Mouse (Mus musculus) T-helper 17 cell (primary cell): ENCODE results near the gene Dio1.

ENCODE experiments used
- in situ Hi-C, 2 experiments: fragments of 300-600 bp; cut with MboI, MseI; formaldehyde crosslinking; loops; 1 replicate in 1 of 2; 2 replicates in 1 of 2; pipeline ENCODE4 v1.15.1; 2025; ENCODE audit warnings: high pct_unique_total_duplicates in 2 of 2

The Dio1 gene

DNA sequence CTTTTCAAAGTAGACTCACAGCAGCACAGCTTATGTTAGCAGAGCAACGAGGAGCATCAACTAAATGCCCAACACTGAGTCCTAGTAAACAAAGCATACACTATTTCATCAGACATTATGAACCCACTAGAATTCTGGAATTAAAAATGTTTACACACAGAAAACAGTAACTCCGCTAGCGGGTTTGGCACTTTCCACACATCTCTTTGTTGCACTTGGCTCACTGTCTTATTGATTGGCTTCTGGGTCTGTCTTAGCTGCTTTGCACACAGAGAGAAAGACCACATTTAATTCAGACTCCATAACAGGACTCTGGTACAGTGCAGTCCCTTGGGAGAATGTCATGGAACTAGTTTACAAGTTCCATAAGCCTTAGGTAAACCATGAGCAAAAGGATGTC lies 58.9 kb downstream of the Dio1 start:
- in situ Hi-C loops: no loop called here

DNA sequence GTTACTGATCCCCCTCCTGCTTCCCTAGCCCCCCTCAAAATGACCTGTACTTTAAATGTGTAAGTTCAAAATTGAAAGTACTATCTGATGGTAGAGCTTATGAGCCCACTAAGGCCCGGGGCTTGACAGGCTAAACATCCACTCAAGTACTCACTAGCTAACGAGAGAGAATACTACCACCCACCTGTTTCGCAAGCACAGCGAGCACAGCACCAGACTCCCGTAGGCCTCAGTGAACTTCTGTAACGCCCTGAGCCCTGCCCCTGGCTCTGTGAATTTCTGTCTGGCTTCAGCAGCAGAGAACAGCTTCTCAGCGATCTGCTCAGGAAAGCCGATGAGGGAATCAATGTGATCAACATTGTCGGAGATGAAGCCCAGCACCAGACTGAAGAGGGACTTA lies 59.9 kb downstream of the Dio1 start:
- in situ Hi-C loops: no loop called here

DNA sequence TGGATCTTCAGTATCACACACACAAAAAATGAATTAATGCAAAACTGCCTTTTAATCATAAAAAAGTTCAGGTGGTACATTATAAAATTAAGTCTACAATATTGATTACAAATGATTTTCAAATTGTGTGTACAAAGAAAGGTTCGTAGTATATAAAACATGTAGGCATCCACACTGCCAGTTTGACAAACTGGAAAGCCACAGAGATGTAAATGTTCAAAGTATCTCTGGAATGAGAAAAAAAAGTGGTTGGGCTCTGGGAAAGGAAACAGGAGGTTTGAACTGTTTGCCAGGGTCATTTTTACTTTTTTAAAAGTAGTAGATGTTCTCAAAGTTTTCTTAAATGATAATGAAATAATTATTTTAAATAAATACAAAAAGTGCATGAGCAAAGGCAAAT lies 60.9 kb downstream of the Dio1 start:
- in situ Hi-C loops: no loop called here

DNA sequence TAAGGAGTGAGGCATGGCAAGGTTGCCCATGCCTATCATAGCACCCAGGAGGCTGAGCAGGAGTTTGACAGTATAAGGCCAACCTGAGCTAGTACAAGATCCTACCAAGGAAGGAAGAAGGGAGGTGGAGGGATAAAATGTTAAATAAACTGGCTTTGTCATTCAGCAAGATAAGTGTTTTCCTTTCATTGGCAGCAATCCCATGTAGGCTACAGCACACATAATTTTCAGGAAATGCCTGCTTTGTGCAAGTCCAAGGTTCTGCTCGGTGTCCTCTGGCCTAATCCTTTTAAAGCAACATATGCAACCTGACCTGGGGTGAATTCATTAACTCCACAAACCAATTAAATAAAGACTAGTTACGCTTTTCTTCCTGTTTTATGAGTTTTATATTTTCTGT lies 61.6 kb downstream of the Dio1 start:
- in situ Hi-C loops: no loop called here

DNA sequence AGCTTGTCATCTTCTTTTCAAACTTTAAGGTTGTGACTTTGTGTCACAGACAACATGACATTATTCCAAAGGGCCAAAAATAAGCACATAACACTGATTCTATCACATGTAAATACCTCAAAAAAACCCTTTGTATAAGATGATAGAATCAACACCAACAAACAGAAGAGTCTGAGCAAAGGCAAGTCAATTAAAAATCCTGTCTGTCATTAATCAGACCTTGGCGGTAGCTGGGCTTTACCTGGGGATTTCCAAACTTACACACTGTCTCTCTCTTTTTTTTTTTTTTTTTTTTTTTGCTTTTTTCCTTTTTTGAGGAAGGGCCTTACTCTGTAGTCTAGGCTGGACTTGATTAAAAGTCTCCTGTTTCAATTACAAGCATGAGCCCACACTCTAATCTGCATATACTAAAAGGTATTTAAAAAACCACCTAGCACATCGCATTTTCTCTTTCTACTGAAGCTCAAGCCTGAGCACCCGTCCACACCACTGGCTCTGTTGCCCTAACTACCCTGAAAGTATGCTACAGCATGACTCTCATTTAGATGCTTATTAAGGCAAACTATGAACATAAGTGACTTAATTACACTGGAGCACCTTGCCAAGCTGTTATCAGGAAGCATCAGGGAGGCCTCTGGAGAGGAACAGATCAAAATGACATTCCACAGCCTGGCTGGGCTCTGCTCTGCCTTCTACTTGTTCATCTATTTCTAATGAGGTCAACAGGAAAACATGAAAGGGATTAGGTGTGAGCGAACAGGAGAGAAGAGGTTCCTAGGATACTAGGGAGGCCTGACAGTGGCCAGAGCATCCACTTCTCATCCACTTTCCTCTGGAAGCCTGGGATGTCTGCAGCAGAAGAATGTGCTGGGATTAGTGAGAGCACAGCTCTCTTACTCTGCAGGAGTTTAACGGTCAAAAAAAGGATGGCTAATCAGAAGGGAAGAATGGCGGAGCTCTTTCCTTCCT lies 63.3 kb downstream of the Dio1 start:
- in situ Hi-C loops: loop anchor here in 1 of 2 experiments (5.0 kb wide), 1 partner anchor 109 kb away; no protein-coding TSS in a partner anchor
